Mouse (Mus musculus): Measurements from ENCODE around the gene Nell2. TPM values are rescaled to one million over a fixed set of nuclear protein-coding genes. Genes with fewer than 3 reads are reported as not detected.
"Not testable (repeated sequence)": the region's sequence is repeated elsewhere in the genome, so short reads cannot be mapped to it uniquely, and the experiment has no call there.

Nell2 gene
- total RNA-seq, 2 experiments from 2014 or later, result 636 to 651 TPM

GRCm38 (mm10) chr15:95257131-95257530, 271.2 kb downstream of the Nell2 start:
- DNase-seq (ENCODE audit: low spot score in 2 of 2), result no peak

- no peak for DNase-seq (ENCODE audit: low spot score in 2 of 2)
Observed at GRCm38 (mm10) chr15:95245516-95245915, 282.8 kb downstream of the Nell2 start.

DNA sequence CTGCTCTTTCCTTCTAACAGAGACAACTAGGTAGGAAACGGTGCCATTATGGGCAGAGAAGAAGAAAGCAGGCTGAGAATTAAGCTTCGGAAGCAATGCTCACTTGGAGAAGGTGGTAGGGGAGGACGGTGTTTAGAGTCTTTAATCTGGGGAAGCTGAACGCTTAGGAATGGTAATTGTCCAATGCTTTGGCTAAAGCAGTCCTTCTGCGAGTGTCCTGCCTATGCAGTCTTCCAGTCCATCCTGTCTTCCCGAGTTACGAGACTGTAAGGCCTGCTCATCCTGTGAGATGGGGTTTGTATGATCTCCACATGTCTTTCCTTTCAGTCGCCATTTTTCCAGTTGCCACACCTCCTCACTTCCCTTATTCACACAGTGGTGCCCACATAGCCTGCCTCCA, 284.5 kb downstream of the Nell2 start:
- no peak for DNase-seq (ENCODE audit: low spot score in 2 of 2)

- DNase-seq (ENCODE audit: low spot score in 2 of 2), result no peak
Observed at GRCm38 (mm10) chr15:95241161-95241560, 287.2 kb downstream of the Nell2 start.

DNA sequence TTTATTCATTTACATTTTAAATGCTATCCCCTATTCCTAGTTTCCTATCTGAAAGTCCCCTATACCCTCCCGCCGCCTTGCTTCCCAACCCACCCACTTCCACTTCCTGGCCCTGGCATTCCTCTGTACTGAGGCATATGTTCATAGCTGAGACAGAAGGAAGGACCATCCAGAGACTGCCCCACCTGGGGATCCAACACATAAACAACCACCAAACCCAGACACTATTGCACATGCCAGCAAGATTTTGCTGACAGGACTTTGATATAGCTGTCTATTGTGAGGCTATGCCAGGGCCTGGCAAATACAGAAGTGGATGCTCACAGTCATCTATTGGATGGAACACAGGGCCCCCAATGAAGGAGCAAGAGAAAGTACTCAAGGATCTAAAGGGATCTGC, 291.3 kb downstream of the Nell2 start:
- DNase-seq (ENCODE audit: low spot score in 2 of 2), result not testable (repeated sequence)

- no peak for DNase-seq (ENCODE audit: low spot score in 2 of 2)
Observed at GRCm38 (mm10) chr15:95236509-95236908, 291.9 kb downstream of the Nell2 start.

DNA sequence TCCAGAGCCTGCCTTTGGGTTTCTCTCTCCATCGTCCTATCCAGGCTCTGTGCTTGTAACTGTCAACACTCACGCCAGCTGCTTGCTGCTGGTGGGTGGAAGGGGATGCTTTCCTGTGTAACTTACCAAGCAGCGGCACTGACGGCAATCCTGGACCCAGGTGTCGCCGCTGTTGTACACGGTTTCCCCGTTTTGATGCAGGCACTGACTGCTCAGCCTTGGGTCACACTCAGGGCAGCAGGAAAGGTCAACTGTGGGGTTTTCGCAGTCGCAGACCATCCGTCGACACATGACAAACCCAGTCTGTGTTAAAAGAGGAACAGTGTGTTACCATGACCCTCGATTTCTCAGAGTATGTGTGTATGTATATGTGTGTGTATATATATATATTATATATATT, 297.2 kb downstream of the Nell2 start:
- DNase-seq (ENCODE audit: low spot score in 2 of 2), result no peak

- DNase-seq (ENCODE audit: low spot score in 2 of 2), result peak in 1 of 2 experiments; percentile 38
Observed at GRCm38 (mm10) chr15:95216640-95217365, 311.6 kb downstream of the Nell2 start.

- DNase-seq (ENCODE audit: low spot score in 2 of 2), result no peak
Observed at GRCm38 (mm10) chr15:95210551-95210950, 317.8 kb downstream of the Nell2 start.

DNA sequence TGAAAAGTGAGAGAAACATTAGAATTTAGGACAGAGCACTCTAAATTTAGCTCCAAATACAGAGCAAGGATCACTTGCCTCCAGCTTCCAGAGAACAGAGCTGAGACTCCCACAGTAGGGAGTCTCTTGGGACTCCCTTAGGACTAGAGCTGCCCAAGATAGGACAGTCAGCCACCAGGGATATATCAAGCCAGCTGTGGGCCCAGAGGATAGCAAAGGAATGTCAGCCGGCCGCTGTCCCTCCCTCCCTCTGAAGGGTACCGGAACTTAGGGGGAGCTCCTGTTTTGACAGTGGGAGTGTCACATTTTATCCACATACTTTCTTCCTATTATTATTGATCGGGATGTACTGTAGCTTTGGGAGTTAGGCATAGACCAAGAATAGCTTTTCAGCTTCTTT, 319.2 kb downstream of the Nell2 start:
- DNase-seq (ENCODE audit: low spot score in 2 of 2), result no peak

- DNase-seq (ENCODE audit: low spot score in 2 of 2), result no peak
Observed at GRCm38 (mm10) chr15:95193661-95194280, 334.6 kb downstream of the Nell2 start.

DNA sequence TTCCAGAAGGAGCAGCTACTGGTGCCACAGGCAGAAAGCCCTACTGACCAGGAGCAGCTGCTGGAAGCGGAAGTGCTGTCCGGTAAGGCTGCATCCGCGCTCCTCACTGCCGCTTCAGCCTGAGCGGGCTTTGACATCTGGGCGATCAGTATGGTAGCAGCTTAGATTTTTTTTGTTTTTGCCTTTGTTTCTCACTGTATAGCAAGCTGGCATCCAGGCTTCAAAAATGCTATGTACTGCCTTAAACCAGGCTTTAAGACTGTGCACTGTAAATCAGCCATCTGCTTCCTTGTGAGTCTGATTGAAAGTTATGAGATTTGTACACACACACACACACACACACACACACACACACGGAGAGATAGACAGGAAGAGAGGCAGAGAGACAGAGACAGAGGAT, 335.4 kb downstream of the Nell2 start:
- no peak for DNase-seq (ENCODE audit: low spot score in 2 of 2)

- DNase-seq (ENCODE audit: low spot score in 2 of 2), result peak in 1 of 2 experiments; percentile 14
Observed at GRCm38 (mm10) chr15:95186226-95186625, 342.1 kb downstream of the Nell2 start.

- DNase-seq (ENCODE audit: low spot score in 2 of 2), result peak in 1 of 2 experiments; percentile 11
Observed at GRCm38 (mm10) chr15:95185419-95185818, 342.9 kb downstream of the Nell2 start.

DNA sequence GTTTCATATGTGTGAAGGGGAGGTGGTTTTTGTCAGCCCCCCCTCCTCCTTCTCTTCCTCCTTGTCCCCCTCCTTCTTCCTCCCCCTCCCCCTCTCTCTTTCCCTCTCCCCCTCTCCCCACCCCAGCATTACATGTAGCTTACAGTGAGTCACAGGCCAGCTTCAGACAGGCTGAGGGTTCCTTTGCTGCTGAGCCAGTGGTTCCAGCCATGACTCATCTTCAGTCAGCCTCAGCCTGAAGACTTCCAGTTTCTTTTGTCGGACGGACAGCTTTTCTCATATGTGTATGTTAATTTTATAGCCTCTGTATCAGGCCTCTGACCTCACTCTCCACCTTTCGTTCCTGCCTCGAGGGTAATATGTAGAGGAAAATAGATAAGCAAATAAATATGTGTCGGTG, 344.9 kb downstream of the Nell2 start:
- no peak for DNase-seq (ENCODE audit: low spot score in 2 of 2)

- DNase-seq (ENCODE audit: low spot score in 2 of 2), result no peak
Observed at GRCm38 (mm10) chr15:95156828-95157227, 371.5 kb downstream of the Nell2 start.

- DNase-seq (ENCODE audit: low spot score in 2 of 2), result no peak
Observed at GRCm38 (mm10) chr15:95145118-95145517, 383.2 kb downstream of the Nell2 start.

- no peak for DNase-seq (ENCODE audit: low spot score in 2 of 2)
Observed at GRCm38 (mm10) chr15:95144131-95144530, 384.2 kb downstream of the Nell2 start.

- peak in 1 of 2 experiments; percentile 12 for DNase-seq (ENCODE audit: low spot score in 2 of 2)
Observed at GRCm38 (mm10) chr15:95138709-95139409, 389.5 kb downstream of the Nell2 start.

DNA sequence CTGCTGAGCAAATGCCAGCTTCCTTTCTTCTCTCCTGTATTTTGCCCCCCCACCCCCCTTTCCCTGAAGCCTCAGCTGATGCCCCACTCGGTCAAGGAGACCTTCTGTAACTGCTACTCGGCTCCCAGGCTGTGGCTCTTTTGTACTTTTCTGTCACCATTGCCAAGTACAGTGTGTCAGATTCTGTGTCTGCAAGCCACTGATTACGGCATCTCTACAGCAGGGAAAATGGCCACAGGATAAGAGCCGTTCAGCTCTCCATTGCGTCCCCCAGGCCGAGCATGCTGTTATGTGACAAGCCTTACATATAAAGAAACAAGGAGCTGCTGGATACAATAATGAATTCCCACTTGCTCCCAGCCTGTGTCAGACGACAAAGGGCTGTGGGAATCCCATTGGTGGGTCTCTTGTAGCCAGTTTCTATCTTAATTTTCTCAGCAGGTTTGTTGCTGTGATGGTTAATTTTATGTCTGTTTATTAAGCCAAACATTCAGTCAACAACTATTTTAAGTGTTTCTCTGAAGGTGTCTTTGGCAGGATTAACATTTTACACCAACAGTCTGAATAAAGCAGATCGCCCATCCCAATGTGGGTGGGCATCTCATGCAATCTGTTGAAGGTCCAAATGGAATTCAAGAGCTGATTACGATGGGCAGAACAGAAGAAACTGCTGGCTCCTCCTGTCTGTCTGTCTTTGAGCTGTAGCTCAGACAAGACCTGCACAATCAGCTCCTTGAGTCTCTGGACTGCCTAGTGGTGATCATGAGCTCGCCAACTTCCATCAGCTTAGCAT, 391.1 kb downstream of the Nell2 start:
- peak in 1 of 2 experiments; percentile 13 for DNase-seq (ENCODE audit: low spot score in 2 of 2)

- peak in 1 of 2 experiments; percentile 13 for DNase-seq (ENCODE audit: low spot score in 2 of 2)
Observed at GRCm38 (mm10) chr15:95135926-95136609, 392.3 kb downstream of the Nell2 start.
